Mouse (Mus musculus) kidney, embryonic 14.5 days (tissue): ENCODE results near the gene Iqgap1. TPM values are rescaled to one million over a fixed set of nuclear protein-coding genes. Genes with fewer than 3 reads are reported as not detected.

Source experiments
- ATAC-seq: fragments of 200-750 bp; cut with Nextera tagmentation; 2 replicates; pipeline ENCODE4 v1.8.0; 2017; ENCODE audit warnings: moderate number of reproducible peaks, mild to moderate bottlenecking, moderate TSS enrichment, moderate library complexity; ENCODE audit not compliant: low FRiP score, low TSS enrichment
- H3K27ac ChIP-seq: fragments of 300-500 bp; sonication (generic); 2 replicates; pipeline ENCODE4 v1.5.1; 2014; ENCODE audit warnings: low read depth, mild to moderate bottlenecking, low read length, moderate library complexity, mixed read lengths
- H3K27me3 ChIP-seq: fragments of 300-500 bp; sonication (generic); 2 replicates; pipeline ENCODE4 v1.6.1; 2014; ENCODE audit warnings: mild to moderate bottlenecking, low read length; ENCODE audit not compliant: control insufficient read depth, insufficient read depth
- H3K36me3 ChIP-seq: fragments of 300-500 bp; sonication (generic); 2 replicates; pipeline ENCODE4 v1.6.1; 2014; ENCODE audit warnings: low read length, mixed read lengths; ENCODE audit not compliant: control insufficient read depth, insufficient read depth
- H3K4me1 ChIP-seq: fragments of 300-500 bp; sonication (generic); 2 replicates; pipeline ENCODE4 v1.6.1; 2014; ENCODE audit warnings: low read length, mixed read lengths; ENCODE audit not compliant: control insufficient read depth, insufficient read depth
- H3K4me2 ChIP-seq: fragments of 300-500 bp; sonication (generic); replicated peaks from 2 replicates; pipeline ENCODE4 v1.6.1; 2014; ENCODE audit warnings: low read depth, mild to moderate bottlenecking, low read length
- H3K4me3 ChIP-seq: fragments of 300-500 bp; sonication (generic); 2 replicates; pipeline ENCODE4 v1.5.1; 2014; ENCODE audit warnings: mild to moderate bottlenecking, low read length
- H3K9ac ChIP-seq: fragments of 300-500 bp; sonication (generic); 2 replicates; pipeline ENCODE4 v1.6.1; 2014; ENCODE audit warnings: low read depth, mild to moderate bottlenecking, low read length, moderate library complexity
- H3K9me3 ChIP-seq: fragments of 300-500 bp; sonication (generic); 2 replicates; pipeline ENCODE4 v1.6.1; 2016; ENCODE audit warnings: low read length; ENCODE audit not compliant: control insufficient read depth
- WGBS: fragments of 180-500 bp; shearing (Covaris S2); extraction: QIAGEN DNeasy Blood & Tissue Kit; methylation state at CpG from one replicate; pipeline ENCODE4 v1.1.7; 2014; 5-methylcytosine and 5-hydroxymethylcytosine counted together
- polyA plus RNA-seq: library from polyadenylated mRNA; unstranded; fragments of >200 nt; fragmentation: Nextera tagmentation; extraction: Ambion mirVana; gene quantifications from 2 replicates; pipeline ENCODE4 v1.2.1, GENCODE M21; 2014

Gene Iqgap1
- polyA plus RNA-seq, 1 experiment from 2014 or later: 110 TPM

GRCm38 (mm10) chr7:80666198-80666915 is 159.4 kb downstream of the Iqgap1 start:
- no peak overlapping the region for H3K9ac ChIP-seq
- ATAC-seq: peak; percentile 69; the same call in 1 of the 2 replicates
- H3K4me2 ChIP-seq: no peak overlapping the region
- 49% methylated on average over 10 of the region's 10 CpGs for WGBS
- H3K27ac ChIP-seq: peak overlapping the region; percentile 53; the same call in 1 of the 2 replicates
- H3K27me3 ChIP-seq: no peaks in the 10 kb centered on the region
- peaks cover 2% of the 10 kb centered on the region; the same call in 1 of the 2 replicates for H3K36me3 ChIP-seq
- peaks cover 14% of the 10 kb centered on the region for H3K4me1 ChIP-seq
- H3K4me3 ChIP-seq: no peak overlapping the region
- H3K9me3 ChIP-seq: no peaks in the 10 kb centered on the region

Other genes with a start within 250 kb of the Iqgap1 start
- gene Crtc3, start 137.1 kb downstream of the Iqgap1 start, polyA plus RNA-seq: 21.1 and 27.3 TPM in 2 replicates
- 2.8 and 4.0 TPM in 2 replicates for gene Zscan2, start 34.9 kb upstream of the Iqgap1 start, polyA plus RNA-seq
- gene Wdr73, start 75.3 kb upstream of the Iqgap1 start, polyA plus RNA-seq: 32.7 and 38.1 TPM in 2 replicates
- gene Nmb, start 79.1 kb upstream of the Iqgap1 start, polyA plus RNA-seq: 9.4 and 14.3 TPM in 2 replicates
- gene Sec11a, start 121.8 kb upstream of the Iqgap1 start, polyA plus RNA-seq: 214 and 228 TPM in 2 replicates
- gene Zfp592, start 167.7 kb upstream of the Iqgap1 start, polyA plus RNA-seq: 9.1 and 16.1 TPM in 2 replicates
- gene Alpk3, start 231.6 kb upstream of the Iqgap1 start, polyA plus RNA-seq: 0.13 and 0.34 TPM in 2 replicates